Mouse (Mus musculus) liver, embryonic 11.5 days (tissue): ENCODE measurements at regions not wholly inside any gene's neighbourhood (a gene's known extent, or its start where the extent isn't known, plus 50 kb on each side); places are given as distances from the start of the nearest gene placed in this dataset.

Source experiments
- ATAC-seq: fragments of 200-750 bp; cut with Nextera tagmentation; replicated peaks from 2 replicates; pipeline ENCODE4 v1.8.0; 2017; ENCODE audit warnings: moderate number of reproducible peaks, mild to moderate bottlenecking, moderate TSS enrichment, moderate library complexity; ENCODE audit not compliant: low FRiP score
- DNase-seq: peaks from one replicate; pipeline ENCODE4 v3.0.0-alpha.2; 2017; ENCODE audit warnings: low spot score
- H3K27ac ChIP-seq: fragments of 300-500 bp; sonication (generic); 2 replicates; pipeline ENCODE4 v1.5.1; 2014; ENCODE audit warnings: mild to moderate bottlenecking, low read depth, low read length, control low read depth
- H3K27me3 ChIP-seq: fragments of 300-500 bp; sonication (generic); replicated peaks from 2 replicates; pipeline ENCODE4 v1.6.1; 2014; ENCODE audit warnings: low read length, mixed read lengths; ENCODE audit not compliant: control insufficient read depth, insufficient read depth
- H3K36me3 ChIP-seq: fragments of 300-500 bp; sonication (generic); 2 replicates; pipeline ENCODE4 v1.6.1; 2014; ENCODE audit warnings: mild to moderate bottlenecking, low read length, moderate library complexity, mixed read lengths; ENCODE audit not compliant: control insufficient read depth, insufficient read depth
- H3K4me1 ChIP-seq: fragments of 300-500 bp; sonication (generic); replicated peaks from 2 replicates; pipeline ENCODE4 v1.6.1; 2014; ENCODE audit warnings: low read length, mixed read lengths; ENCODE audit not compliant: control insufficient read depth, insufficient read depth
- H3K4me2 ChIP-seq: fragments of 300-500 bp; sonication (generic); 2 replicates; pipeline ENCODE4 v1.6.1; 2014; ENCODE audit warnings: mild to moderate bottlenecking, control low read depth, moderate library complexity
- H3K4me3 ChIP-seq: fragments of 300-500 bp; sonication (generic); 2 replicates; pipeline ENCODE4 v1.5.1; 2014; ENCODE audit warnings: low read depth, low read length, control low read depth
- H3K9ac ChIP-seq: fragments of 300-500 bp; sonication (generic); 2 replicates; pipeline ENCODE4 v1.6.1; 2014; ENCODE audit warnings: low read depth, low read length, control low read depth
- H3K9me3 ChIP-seq: fragments of 300-500 bp; sonication (generic); 2 replicates; pipeline ENCODE4 v1.6.1; 2016; ENCODE audit warnings: low read length, inconsistent platforms, mixed read lengths; ENCODE audit not compliant: control insufficient read depth
- WGBS: fragments of 180-500 bp; shearing (Covaris S2); extraction: QIAGEN DNeasy Blood & Tissue Kit; methylation state at CpG from one replicate; pipeline ENCODE4 v1.1.7; 2014; 5-methylcytosine and 5-hydroxymethylcytosine counted together

- 61% methylated on average over 21 of the region's 21 CpGs for WGBS
- Histone ChIP-seq H3K9me3 (no peaks in the 10 kb centered on the region), H3K36me3 (no peaks in the 10 kb centered on the region), H3K4me1 (no peaks in the 10 kb centered on the region; the same call in 1 of the 2 replicates), H3K27me3 (no peaks in the 10 kb centered on the region), H3K4me3 (no peak overlapping the region), H3K4me2 (no peak overlapping the region), H3K9ac (no peak overlapping the region), H3K27ac (no peak overlapping the region)
- DNase-seq (no peak), ATAC-seq (no peak)
Observed at GRCm38 (mm10) chr7:130043397-130044234, 452.0 kb downstream of the Wdr11 start.

- 81% methylated on average over 6 of the region's 6 CpGs for WGBS
Observed at GRCm38 (mm10) chr7:130044235-130044553, 452.5 kb downstream of the Wdr11 start.

DNA sequence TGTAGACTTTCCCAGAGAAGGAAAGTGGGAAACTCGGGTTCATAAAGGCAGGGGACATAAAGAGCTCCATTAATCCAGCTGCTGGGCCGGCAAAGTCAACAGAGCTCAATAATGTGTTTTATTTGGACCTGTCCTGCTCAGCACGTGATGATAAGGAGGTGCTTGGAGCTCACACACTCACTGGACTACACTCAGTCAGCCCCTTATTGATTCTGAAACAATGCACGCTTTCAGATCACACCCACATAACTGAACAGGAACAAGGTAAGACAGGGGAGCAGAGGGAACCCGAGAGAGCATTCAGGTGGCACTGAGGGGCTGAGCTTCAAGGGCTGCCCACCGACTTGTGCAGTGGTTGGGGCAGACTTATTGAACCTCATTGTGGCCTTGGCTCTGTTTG, 452.9 kb downstream of the Wdr11 start:
- Histone ChIP-seq H3K27ac (no peak overlapping the region), H3K27me3 (no peaks in the 10 kb centered on the region), H3K9me3 (no peaks in the 10 kb centered on the region), H3K4me3 (no peak overlapping the region), H3K9ac (no peak overlapping the region), H3K36me3 (no peaks in the 10 kb centered on the region), H3K4me1 (no peaks in the 10 kb centered on the region; the same call in 1 of the 2 replicates), H3K4me2 (no peak overlapping the region)
- WGBS, result 72% methylated on average over 6 of the region's 6 CpGs
- ATAC-seq (no peak), DNase-seq (no peak)

More at GRCm38 (mm10) chr7:130044235-130044553, 452.5 kb downstream of the Wdr11 start:
- no peak overlapping the region for H3K9ac ChIP-seq
- no peaks in the 10 kb centered on the region for H3K27me3 ChIP-seq
- no peaks in the 10 kb centered on the region; the same call in 1 of the 2 replicates for H3K4me1 ChIP-seq
- H3K4me3 ChIP-seq, result no peak overlapping the region
- ATAC-seq, result no peak
- no peaks in the 10 kb centered on the region for H3K9me3 ChIP-seq
- H3K36me3 ChIP-seq, result no peaks in the 10 kb centered on the region
- H3K27ac ChIP-seq, result no peak overlapping the region
- H3K4me2 ChIP-seq, result no peak overlapping the region
- DNase-seq, result no peak

GRCm38 (mm10) chr7:130046086-130046485, 454.4 kb downstream of the Wdr11 start:
- no peaks in the 10 kb centered on the region for H3K36me3 ChIP-seq
- no peak overlapping the region for H3K9ac ChIP-seq
- H3K9me3 ChIP-seq, result no peaks in the 10 kb centered on the region
- H3K4me3 ChIP-seq, result no peak overlapping the region
- ATAC-seq (no peak), DNase-seq (no peak)
- H3K27ac ChIP-seq, result no peak overlapping the region
- WGBS, result 66% methylated on average over 2 of the region's 2 CpGs
- no peak overlapping the region for H3K4me2 ChIP-seq
- no peaks in the 10 kb centered on the region for H3K27me3 ChIP-seq
- H3K4me1 ChIP-seq, result no peaks in the 10 kb centered on the region; the same call in 1 of the 2 replicates

DNA sequence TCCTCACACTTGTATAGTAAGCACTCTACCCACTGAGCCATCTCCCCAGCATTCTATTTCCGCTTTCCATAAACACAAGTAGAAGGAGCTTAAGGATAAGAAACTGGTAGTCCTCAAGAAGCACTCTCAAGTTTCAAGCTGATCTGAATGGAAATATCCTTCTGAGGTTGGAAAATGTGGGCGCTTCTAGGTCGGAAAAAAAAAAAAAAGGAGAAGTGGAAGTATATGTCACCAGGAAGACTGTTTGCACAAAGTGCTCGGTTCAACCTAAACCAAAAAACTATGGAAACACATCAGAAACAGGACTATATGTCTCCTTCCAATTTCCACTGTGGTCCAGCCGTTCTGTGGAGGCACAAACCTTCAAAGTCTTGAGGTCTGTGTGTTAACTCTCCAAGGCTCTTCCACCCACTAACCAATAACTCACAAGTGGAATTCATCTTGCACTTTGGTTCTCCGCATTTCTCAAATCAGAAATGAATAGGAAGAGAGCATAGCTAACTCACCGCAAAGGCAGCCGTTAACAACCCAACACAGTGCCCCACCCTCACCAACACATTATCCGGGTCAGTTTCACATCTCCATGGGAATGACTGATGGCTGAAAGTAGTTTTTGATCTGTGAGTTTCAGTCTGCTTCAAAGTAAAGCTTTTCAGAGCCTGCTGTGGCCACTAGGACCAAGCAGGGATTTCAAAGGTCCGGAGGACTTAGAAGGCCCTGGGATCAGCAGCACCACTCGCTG, 455.8 kb downstream of the Wdr11 start:
- no peak for ATAC-seq
- no peaks in the 10 kb centered on the region for H3K9me3 ChIP-seq
- H3K27me3 ChIP-seq, result no peaks in the 10 kb centered on the region
- no peak overlapping the region for H3K9ac ChIP-seq
- no peak for DNase-seq
- H3K4me3 ChIP-seq, result no peak overlapping the region
- no peaks in the 10 kb centered on the region for H3K36me3 ChIP-seq
- H3K4me1 ChIP-seq, result no peaks in the 10 kb centered on the region; the same call in 1 of the 2 replicates
- 0 out of 2 replicates have a peak overlapping the region, but pooled peaks have one; percentile 13 for H3K27ac ChIP-seq
- WGBS, result 66% methylated on average over 11 of the region's 11 CpGs
- H3K4me2 ChIP-seq, result no peak overlapping the region

DNA sequence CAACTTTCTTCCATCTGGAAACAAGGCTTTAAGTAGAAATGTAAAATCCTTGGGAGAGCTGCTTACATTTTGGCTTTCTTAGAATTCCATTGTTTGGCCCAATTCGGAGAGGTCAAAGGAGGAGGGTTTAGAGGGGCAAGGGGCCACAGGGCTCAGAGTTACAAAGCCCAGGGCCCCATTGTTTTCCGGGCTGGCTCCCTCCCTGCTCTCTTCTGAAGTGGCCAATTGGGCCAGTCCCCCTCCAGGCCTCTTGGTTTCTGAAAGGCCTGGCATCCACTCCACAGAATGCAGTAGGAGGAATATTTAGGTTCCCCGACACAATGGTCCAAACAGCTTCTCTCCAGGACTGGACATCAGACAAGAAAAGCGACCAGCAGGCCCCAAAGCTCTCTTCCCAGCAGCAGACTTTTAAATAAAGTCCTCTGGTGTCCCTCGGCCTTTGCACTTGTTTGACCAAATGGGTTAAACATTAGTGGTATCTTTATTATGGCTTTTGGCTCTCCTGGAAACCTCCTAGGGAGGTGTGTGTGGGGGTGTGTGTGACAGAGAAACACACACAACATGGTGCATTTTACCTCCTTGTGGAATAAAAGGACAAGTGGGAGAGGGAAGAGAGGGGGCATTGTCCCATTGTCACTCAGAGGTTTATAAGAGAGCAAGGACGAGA, 456.6 kb downstream of the Wdr11 start:
- H3K27ac ChIP-seq, result 0 out of 2 replicates have a peak overlapping the region, but pooled peaks have one; percentile 13
- DNase-seq, result no peak
- ATAC-seq, result no peak
- no peaks in the 10 kb centered on the region for H3K27me3 ChIP-seq
- H3K4me1 ChIP-seq, result no peaks in the 10 kb centered on the region; the same call in 1 of the 2 replicates
- no peak overlapping the region for H3K9ac ChIP-seq
- no peak overlapping the region for H3K4me2 ChIP-seq
- no peaks in the 10 kb centered on the region for H3K9me3 ChIP-seq
- H3K4me3 ChIP-seq, result no peak overlapping the region
- WGBS, result 58% methylated on average over 6 of the region's 6 CpGs
- no peaks in the 10 kb centered on the region for H3K36me3 ChIP-seq

DNA sequence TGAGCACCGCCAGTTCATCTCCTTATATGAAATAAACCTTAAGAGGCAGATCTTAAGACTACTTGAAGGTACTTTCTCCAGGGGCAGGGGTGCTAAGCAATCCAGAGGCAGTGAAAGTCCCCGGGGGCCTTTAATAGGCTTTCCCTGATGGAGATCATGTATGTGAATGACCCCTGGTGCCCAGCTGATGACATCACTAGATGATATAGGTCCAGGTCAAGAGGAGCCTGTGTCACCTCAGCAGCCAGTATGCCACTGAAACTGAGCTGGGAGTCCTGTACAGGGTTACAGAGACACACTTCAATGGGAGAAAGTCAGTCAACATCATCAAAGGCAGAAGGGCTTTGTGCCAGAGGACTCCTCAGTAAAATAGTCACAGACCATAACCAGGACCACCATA, 457.8 kb downstream of the Wdr11 start:
- H3K4me3 ChIP-seq, result no peak overlapping the region
- no peak overlapping the region for H3K27ac ChIP-seq
- no peaks in the 10 kb centered on the region for H3K27me3 ChIP-seq
- no peak overlapping the region for H3K9ac ChIP-seq
- no peaks in the 10 kb centered on the region for H3K9me3 ChIP-seq
- WGBS, result 83% methylated on average over 2 of the region's 2 CpGs
- H3K4me1 ChIP-seq, result no peaks in the 10 kb centered on the region
- no peak for ATAC-seq
- DNase-seq, result no peak
- no peaks in the 10 kb centered on the region for H3K36me3 ChIP-seq
- H3K4me2 ChIP-seq, result no peak overlapping the region

DNA sequence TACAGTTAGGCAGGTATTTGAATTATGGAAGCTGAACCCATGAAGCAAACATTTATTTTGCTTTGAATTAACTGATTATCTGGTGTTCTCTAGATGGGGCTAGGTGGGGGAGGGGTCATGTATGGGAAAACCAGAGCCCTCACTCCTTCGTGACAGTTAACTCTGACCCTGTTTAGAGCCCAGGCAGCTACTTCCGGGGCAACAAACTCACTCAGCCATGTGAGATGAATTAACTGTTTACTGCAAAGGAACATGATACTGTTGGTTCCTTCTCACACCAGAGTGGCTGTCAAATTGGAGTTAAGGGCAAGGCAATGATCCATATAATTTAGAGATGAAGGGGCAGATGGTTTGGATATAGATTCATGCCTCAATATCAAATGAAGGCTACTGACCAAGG, 458.5 kb downstream of the Wdr11 start:
- Histone ChIP-seq H3K4me2 (no peak overlapping the region), H3K9ac (no peak overlapping the region), H3K4me1 (no peaks in the 10 kb centered on the region), H3K27ac (no peak overlapping the region), H3K9me3 (no peaks in the 10 kb centered on the region), H3K4me3 (no peak overlapping the region), H3K27me3 (no peaks in the 10 kb centered on the region), H3K36me3 (no peaks in the 10 kb centered on the region)
- WGBS, result 31% methylated on average over 2 of the region's 2 CpGs
- DNase-seq (no peak), ATAC-seq (no peak)
